Mouse (Mus musculus) cortical plate, adult 2 months (tissue): ENCODE data around the gene Spata21. TPM values are rescaled to one million over a fixed set of nuclear protein-coding genes. Genes with fewer than 3 reads are reported as not detected.

Experiments used
- H3K27ac ChIP-seq: fragments of 200-500 bp; 2 replicates; pipeline ENCODE4 v1.5.1; 2012; ENCODE audit warnings: low read length, control low read depth, inconsistent platforms; ENCODE audit not compliant: insufficient read depth
- H3K4me1 ChIP-seq: fragments of 200-500 bp; 2 replicates; pipeline ENCODE4 v1.6.1; 2011; ENCODE audit warnings: low read length; ENCODE audit not compliant: control insufficient read depth, insufficient read depth
- H3K4me3 ChIP-seq: fragments of 200-500 bp; 2 replicates; pipeline ENCODE4 v1.5.1; 2011; ENCODE audit warnings: mild to moderate bottlenecking, low read length, control low read depth; ENCODE audit not compliant: insufficient read depth
- CTCF ChIP-seq: fragments of 200-500 bp; IDR thresholded peaks from 2 replicates; pipeline ENCODE4 v1.5.1; 2011; ENCODE audit warnings: mild to moderate bottlenecking, control low read depth, low read length; ENCODE audit not compliant: insufficient read depth; ENCODE audit errors: extremely low read depth
- POLR2A ChIP-seq: fragments of 200-500 bp; IDR thresholded peaks from 2 replicates; pipeline ENCODE4 v1.6.1; 2011; ENCODE audit warnings: mild to moderate bottlenecking, low read length, control low read depth; ENCODE audit not compliant: insufficient read depth; ENCODE audit errors: extremely low read depth
- polyA plus RNA-seq: library from polyadenylated mRNA; depleted of rRNA; stranded (reverse); fragments of >200 nt; gene quantifications from 2 replicates; pipeline ENCODE4 v1.2.3, GENCODE M21; 2012; rRNA removed

Spata21 gene
- polyA plus RNA-seq, 1 experiment: 0.71 TPM

DNA sequence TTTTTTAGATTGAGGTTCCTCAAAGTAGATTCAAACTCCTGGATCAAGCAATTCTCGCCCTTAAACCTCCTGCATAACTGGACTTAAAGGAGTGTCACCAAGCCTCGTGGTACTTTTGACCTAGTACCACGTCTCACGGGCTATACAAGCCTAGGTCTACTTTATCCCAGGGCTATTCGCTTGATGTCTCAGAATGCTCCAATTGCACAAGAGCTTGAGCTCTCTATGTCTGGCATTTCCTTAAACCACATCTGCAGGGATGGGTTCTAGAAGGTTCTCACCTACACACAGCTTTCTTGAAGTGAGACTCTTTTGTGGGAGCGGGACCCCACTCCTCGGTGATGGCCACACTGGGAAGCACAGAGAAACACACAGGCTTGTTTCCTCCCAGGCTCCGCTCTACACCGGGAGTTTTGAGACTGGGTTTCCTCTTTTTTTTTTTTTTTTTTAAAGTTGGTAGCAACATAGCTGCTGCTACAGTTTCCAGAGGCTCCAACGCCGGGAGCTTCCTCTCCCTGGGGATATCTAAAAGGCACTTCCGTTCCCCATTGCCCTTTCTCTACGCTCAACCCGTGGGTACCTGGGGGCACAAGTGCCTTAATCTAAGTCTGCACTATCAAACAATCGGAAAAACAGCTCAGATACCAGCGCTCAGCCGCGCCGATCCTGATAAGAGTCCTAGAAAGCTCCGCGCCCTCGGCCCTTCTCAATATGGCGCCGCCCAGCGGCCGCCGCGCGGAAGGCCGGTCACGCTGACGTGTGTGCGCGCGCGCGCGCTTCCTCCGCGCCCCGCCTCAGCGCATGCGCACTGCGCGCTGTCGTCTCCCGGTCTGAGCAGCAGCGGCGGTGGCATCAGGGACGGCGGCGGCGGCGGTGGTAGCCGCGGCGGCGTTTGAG lies 59.2 kb downstream of the Spata21 start, which contains the start of gene Fbxo42:
Gene Fbxo42 (plus strand): TSS at position 802 of the 897 bp plus-strand sequence.
- H3K27ac ChIP-seq: peak within 1 kb of the TSS; percentile 97
- H3K4me1 ChIP-seq: peaks cover under 1% of the 10 kb centered on the region
- peak within 1 kb of the TSS; percentile 82 for H3K4me3 ChIP-seq
- peak; percentile 48 for TF ChIP-seq CTCF
- TF ChIP-seq POLR2A: peak; percentile 73

- H3K4me1 ChIP-seq: peaks cover 4% of the 10 kb centered on the region
- TF ChIP-seq POLR2A (no peak), CTCF (no peak)
- peak overlapping the region; percentile 94 for H3K27ac ChIP-seq
- peak overlapping the region; percentile 82 for H3K4me3 ChIP-seq
These were observed 60.1 kb downstream of the Spata21 start for GRCm38 (mm10) chr4:141148009-141148801.

GRCm38 (mm10) chr4:141149116-141149515 lies 61.0 kb downstream of the Spata21 start:
- peak overlapping the region; percentile 82 for H3K4me3 ChIP-seq
- H3K4me1 ChIP-seq: peaks cover 4% of the 10 kb centered on the region
- no peak overlapping the region for H3K27ac ChIP-seq
- TF ChIP-seq POLR2A (no peak), CTCF (no peak)

DNA sequence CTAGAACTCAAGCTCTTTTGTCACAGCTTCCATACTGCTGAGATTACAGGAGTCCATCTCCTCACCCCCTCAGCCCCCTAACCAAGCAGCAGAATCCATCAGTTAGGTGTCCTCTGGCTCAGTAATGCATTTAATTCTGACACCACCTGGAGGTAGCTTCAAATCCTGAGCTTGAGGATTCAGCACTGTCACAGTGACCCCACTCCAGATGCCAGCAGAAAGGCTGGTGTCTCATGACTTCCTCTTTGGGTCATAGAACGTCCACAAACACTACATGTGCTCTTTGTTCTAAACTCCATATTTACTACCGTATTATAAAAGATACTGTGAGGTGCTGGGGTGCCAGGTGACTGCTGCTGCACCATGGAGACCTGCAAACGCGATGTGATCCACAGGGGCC lies 69.4 kb downstream of the Spata21 start:
- Histone ChIP-seq H3K4me1 (peaks cover 9% of the 10 kb centered on the region), H3K27ac (no peak overlapping the region), H3K4me3 (no peak overlapping the region)
- no peak for TF ChIP-seq CTCF
- no peak for TF ChIP-seq POLR2A

- Histone ChIP-seq H3K4me3 (no peak overlapping the region), H3K27ac (no peak overlapping the region), H3K4me1 (peaks cover 7% of the 10 kb centered on the region; the same call in 1 of the 2 replicates)
- no peak for TF ChIP-seq CTCF
- no peak for TF ChIP-seq POLR2A
These were observed 70.5 kb downstream of the Spata21 start for GRCm38 (mm10) chr4:141158609-141159008.

DNA sequence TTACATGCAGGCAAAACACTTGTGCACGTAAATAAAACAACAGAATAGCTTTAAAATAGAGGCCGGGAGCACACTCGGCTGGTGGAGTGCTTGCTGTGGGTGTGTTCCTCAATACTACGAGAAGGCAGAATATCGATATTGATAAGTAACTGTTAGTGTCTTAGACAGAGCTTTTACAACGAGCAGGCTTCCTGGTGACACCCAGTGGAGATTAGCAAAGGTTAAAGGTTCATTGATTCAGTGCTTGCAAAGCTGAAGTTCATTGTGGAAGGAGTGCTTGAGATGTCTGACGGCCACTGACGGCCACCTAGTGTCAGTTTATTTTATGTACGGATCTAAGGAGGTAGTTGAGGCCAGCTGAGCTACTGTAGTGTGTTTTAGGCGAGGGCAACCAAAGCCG lies 71.0 kb downstream of the Spata21 start:
- no peak overlapping the region for H3K27ac ChIP-seq
- TF ChIP-seq POLR2A: no peak
- no peak for TF ChIP-seq CTCF
- peaks cover 7% of the 10 kb centered on the region; the same call in 1 of the 2 replicates for H3K4me1 ChIP-seq
- no peak overlapping the region for H3K4me3 ChIP-seq

- Histone ChIP-seq H3K4me1 (peaks cover 7% of the 10 kb centered on the region; the same call in 1 of the 2 replicates), H3K4me3 (no peak overlapping the region), H3K27ac (no peak overlapping the region)
- TF ChIP-seq POLR2A (no peak), CTCF (no peak)
These were observed 71.5 kb downstream of the Spata21 start for GRCm38 (mm10) chr4:141159666-141160065.

- peaks cover 7% of the 10 kb centered on the region; the same call in 1 of the 2 replicates for H3K4me1 ChIP-seq
- H3K27ac ChIP-seq: no peak overlapping the region
- TF ChIP-seq POLR2A: no peak
- no peak for TF ChIP-seq CTCF
- H3K4me3 ChIP-seq: no peak overlapping the region
These were observed 72.1 kb downstream of the Spata21 start for GRCm38 (mm10) chr4:141160193-141160592.

DNA sequence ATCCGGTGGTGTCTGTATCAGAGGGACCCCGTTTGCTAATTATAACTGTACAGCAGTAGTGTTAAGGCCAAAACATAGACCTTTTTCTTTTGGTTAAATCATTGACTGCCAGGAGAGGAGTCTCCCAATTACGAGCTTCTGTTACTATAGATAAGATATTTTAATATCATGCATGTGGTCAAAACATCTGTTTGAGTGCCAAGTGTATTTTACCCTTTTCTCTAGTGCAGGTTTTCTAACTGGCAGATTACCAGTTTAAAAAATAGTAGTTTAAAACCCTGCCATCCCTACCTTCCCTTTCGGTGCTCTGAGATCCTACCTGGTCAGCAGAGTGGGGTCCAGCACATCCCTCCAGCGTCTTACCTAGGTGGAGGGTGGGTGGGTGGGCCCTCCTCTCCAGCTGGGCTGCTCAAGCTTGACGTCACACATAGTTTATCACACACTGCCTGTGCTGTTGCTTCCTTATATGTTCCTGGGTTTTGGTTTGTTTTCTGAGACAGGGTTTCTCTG lies 73.6 kb downstream of the Spata21 start:
- TF ChIP-seq CTCF: no peak
- TF ChIP-seq POLR2A: no peak
- Histone ChIP-seq H3K4me1 (peaks cover 4% of the 10 kb centered on the region; the same call in 1 of the 2 replicates), H3K4me3 (no peak overlapping the region), H3K27ac (no peak overlapping the region)

Other genes with a start within 250 kb of the Spata21 start
- gene Padi1, start 242.6 kb upstream of the Spata21 start, polyA plus RNA-seq: 0.04 TPM in 1 of 2 replicates, not detected in the other
- gene Padi2, start 182.0 kb upstream of the Spata21 start, polyA plus RNA-seq: 19.4 and 19.7 TPM in 2 replicates
- gene Sdhb, start 127.1 kb upstream of the Spata21 start, polyA plus RNA-seq: 276 and 282 TPM in 2 replicates
- gene Atp13a2, start 101.5 kb upstream of the Spata21 start, polyA plus RNA-seq: 180 and 187 TPM in 2 replicates
- 9.6 and 10.9 TPM in 2 replicates for gene Mfap2, start 77.9 kb upstream of the Spata21 start, polyA plus RNA-seq
- 85.8 and 95.2 TPM in 2 replicates for gene Crocc, start 27.8 kb upstream of the Spata21 start, polyA plus RNA-seq
- gene Necap2, start 10.0 kb upstream of the Spata21 start, polyA plus RNA-seq: 58.6 and 62.3 TPM in 2 replicates
- gene Szrd1, start 51.4 kb downstream of the Spata21 start, polyA plus RNA-seq: 18.0 and 19.4 TPM in 2 replicates
- gene Fbxo42, start 59.6 kb downstream of the Spata21 start, polyA plus RNA-seq: 20.7 and 22.6 TPM in 2 replicates
- gene Rsg1, start 125.6 kb downstream of the Spata21 start, polyA plus RNA-seq: 3.0 and 3.3 TPM in 2 replicates
- gene Arhgef19, start 151.2 kb downstream of the Spata21 start, polyA plus RNA-seq: 11.8 and 13.2 TPM in 2 replicates
- 1.2 and 1.3 TPM in 2 replicates for gene Epha2, start 212.9 kb downstream of the Spata21 start, polyA plus RNA-seq